Mouse (Mus musculus) heart, embryonic 10.5 days (tissue): ENCODE data around the gene Kifc3. TPM values are rescaled to one million over a fixed set of nuclear protein-coding genes. Genes with fewer than 3 reads are reported as not detected.

Source experiments
- DNase-seq: peaks from one replicate; pipeline ENCODE4 v3.0.0-alpha.2; 2017; ENCODE audit warnings: low spot score
- H3K27ac ChIP-seq: fragments of 300-500 bp; sonication (generic); 2 replicates; pipeline ENCODE4 v1.5.1; 2016; ENCODE audit warnings: mild to moderate bottlenecking
- H3K27me3 ChIP-seq: fragments of 300-500 bp; sonication (generic); 2 replicates; pipeline ENCODE4 v1.6.1; 2016; ENCODE audit warnings: mild to moderate bottlenecking; ENCODE audit not compliant: poor library complexity, insufficient read depth, severe bottlenecking
- H3K36me3 ChIP-seq: fragments of 300-500 bp; sonication (generic); 2 replicates; pipeline ENCODE4 v1.6.1; 2016; ENCODE audit warnings: mild to moderate bottlenecking, moderate library complexity
- H3K4me1 ChIP-seq: fragments of 300-500 bp; sonication (generic); 2 replicates; pipeline ENCODE4 v1.6.1; 2016; ENCODE audit warnings: mild to moderate bottlenecking
- H3K4me3 ChIP-seq: fragments of 300-500 bp; sonication (generic); 2 replicates; pipeline ENCODE4 v1.5.1; 2016; ENCODE audit warnings: mild to moderate bottlenecking, moderate library complexity
- H3K9me3 ChIP-seq: fragments of 300-500 bp; sonication (generic); 2 replicates; pipeline ENCODE4 v1.6.1; 2016; ENCODE audit warnings: mild to moderate bottlenecking, moderate library complexity
- WGBS: fragments of 180-500 bp; shearing (Covaris S2); methylation state at CpG from one replicate; pipeline ENCODE4 v1.1.7; 2016; 5-methylcytosine and 5-hydroxymethylcytosine counted together
- polyA plus RNA-seq: library from polyadenylated mRNA; unstranded; fragments of >200 nt; fragmentation: Nextera tagmentation; extraction: Ambion mirVana; gene quantifications from 2 replicates; pipeline ENCODE4 v1.2.1, GENCODE M21; 2016

Gene Kifc3
- polyA plus RNA-seq, 1 experiment from 2014 or later = 15.3 TPM

DNA sequence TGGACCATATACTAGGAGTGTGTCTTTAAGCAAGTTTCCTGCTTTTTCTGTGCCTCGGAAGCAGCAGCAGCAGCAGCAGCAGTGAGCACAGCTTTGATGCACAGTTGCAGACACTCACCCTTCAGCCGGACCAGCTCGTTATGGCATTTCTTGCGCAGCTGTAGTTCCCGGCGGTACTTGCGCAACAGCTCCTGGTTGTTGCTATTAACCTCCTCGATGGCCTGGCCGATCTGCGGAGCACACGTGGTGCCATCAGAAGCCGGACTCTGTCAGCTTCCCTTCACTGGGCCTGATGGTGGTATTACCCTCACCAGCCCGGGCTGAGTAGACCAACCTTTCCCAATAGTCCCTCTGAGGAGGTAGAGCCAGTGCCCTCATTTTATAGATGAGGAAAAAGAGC is 95.3 kb downstream of the Kifc3 start:
- Histone ChIP-seq H3K4me1 (peaks cover 6% of the 10 kb centered on the region; the same call in 1 of the 2 replicates), H3K36me3 (peaks cover 34% of the 10 kb centered on the region), H3K27me3 (0 out of 2 replicates have a peak, but pooled peaks cover 6% of the 10 kb centered on the region), H3K9me3 (no peaks in the 10 kb centered on the region), H3K27ac (no peak overlapping the region), H3K4me3 (no peak overlapping the region)
- 91% methylated on average over 13 of the region's 13 CpGs for WGBS
- DNase-seq = no peak

DNA sequence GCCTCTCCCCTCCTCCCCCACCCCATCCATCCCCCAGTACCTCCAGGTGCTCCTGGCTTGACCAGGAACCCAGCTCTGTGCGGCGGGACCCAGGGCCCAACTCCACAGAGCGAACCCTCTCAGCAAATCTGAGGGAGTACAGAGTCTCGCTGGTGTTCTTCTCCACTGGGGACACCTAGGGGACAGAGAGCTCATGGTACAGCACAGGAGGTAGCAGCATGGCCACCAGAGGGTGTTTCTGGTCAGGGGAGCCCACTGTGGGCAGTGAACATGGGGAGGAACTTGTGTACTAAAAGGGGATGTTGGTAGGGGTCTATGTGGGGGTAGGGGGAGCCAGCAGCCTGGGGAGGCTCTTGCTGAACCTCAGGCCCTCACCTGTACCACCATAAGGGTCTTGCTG is 100.6 kb downstream of the Kifc3 start:
- Histone ChIP-seq H3K4me1 (peaks cover 2% of the 10 kb centered on the region; the same call in 1 of the 2 replicates), H3K9me3 (no peaks in the 10 kb centered on the region), H3K4me3 (no peak overlapping the region), H3K27me3 (no peaks in the 10 kb centered on the region), H3K27ac (no peak overlapping the region), H3K36me3 (peaks cover 68% of the 10 kb centered on the region)
- no peak for DNase-seq
- WGBS = 73% methylated on average over 4 of the region's 4 CpGs

DNA sequence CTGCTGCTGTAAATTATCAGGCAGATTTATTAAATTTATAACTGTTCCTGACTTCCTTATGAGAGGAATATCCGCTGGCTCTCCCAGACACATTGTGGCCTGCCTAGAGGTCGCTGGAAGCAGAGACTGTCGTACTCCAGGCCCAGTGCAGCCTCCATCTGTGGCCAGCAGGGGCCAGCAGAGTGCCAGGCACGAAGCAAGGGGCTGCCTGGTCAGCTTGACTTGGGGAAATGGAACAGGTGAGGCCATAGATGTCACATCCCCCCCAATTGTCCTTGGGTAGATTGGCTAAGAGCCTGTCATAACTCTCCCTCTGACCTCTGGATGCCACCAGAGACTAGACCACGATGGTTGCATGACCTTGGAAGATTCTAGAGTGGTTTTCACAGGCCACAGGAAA is 103.6 kb downstream of the Kifc3 start:
- no peaks in the 10 kb centered on the region for H3K9me3 ChIP-seq
- H3K4me1 ChIP-seq = no peaks in the 10 kb centered on the region; the same call in 1 of the 2 replicates
- H3K4me3 ChIP-seq = no peak overlapping the region
- WGBS = 30% methylated on average over 5 of the region's 5 CpGs
- no peak overlapping the region for H3K27ac ChIP-seq
- H3K36me3 ChIP-seq = peaks cover 79% of the 10 kb centered on the region
- no peaks in the 10 kb centered on the region for H3K27me3 ChIP-seq
- no peak for DNase-seq

DNA sequence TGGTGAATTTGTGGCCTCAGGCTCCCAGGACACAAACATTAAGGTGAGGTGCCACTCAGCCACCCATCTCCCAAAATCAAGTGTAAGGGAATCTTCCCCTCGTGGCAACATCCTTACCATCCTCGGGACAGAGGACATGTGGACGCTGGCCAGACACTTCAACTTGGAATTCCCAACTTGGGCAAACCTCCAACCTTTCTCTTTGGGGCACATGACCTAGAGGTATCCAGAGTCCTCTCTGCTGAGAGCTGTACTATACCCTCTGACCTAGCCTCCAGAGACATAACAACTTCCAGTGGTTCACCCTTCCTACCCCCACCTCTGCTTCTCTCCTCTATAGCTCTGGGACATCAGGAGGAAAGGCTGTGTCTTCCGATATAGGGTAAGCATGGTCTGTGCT is 109.0 kb downstream of the Kifc3 start:
- H3K4me3 ChIP-seq = no peak overlapping the region
- WGBS = 84% methylated on average over 4 of the region's 4 CpGs
- no peaks in the 10 kb centered on the region for H3K4me1 ChIP-seq
- DNase-seq = no peak
- H3K36me3 ChIP-seq = peaks cover 90% of the 10 kb centered on the region
- H3K27ac ChIP-seq = no peak overlapping the region
- H3K27me3 ChIP-seq = no peaks in the 10 kb centered on the region
- no peaks in the 10 kb centered on the region for H3K9me3 ChIP-seq

DNA sequence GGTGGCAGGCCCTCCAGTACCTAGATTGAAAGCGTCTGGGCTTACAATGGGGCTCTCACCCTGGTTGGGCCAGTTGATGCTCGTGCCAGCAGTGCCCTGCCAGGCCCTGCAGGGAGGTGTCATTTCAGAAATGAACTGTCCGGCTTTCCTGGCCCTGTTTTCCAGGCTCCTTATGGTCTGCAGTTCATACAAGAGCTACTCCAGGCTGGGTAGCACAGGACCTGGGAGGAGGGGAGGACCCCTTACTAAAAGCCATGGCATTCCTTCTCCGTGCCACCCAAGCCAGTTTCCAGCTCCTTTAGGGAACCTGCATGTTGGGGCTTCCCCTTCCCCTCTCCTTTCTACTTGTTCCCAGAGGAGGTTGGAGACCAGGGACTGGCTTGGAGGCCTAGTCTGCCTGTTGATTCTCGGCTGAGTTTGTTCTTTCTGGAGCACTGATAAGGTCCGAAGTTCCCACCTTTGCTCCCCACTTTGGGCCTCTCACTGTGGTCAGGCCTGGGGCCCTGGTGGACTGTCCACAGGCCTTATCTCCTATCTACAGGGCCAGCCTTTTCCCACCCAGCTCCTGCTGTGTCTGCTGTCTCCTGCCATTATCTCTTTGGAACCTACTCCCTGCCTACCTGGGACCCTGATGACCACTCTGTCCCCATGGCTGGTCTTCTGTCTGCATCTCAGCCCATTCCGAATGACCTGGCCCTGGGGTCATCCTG is 117.0 kb downstream of the Kifc3 start:
- 70% methylated on average over 7 of the region's 7 CpGs for WGBS

DNA sequence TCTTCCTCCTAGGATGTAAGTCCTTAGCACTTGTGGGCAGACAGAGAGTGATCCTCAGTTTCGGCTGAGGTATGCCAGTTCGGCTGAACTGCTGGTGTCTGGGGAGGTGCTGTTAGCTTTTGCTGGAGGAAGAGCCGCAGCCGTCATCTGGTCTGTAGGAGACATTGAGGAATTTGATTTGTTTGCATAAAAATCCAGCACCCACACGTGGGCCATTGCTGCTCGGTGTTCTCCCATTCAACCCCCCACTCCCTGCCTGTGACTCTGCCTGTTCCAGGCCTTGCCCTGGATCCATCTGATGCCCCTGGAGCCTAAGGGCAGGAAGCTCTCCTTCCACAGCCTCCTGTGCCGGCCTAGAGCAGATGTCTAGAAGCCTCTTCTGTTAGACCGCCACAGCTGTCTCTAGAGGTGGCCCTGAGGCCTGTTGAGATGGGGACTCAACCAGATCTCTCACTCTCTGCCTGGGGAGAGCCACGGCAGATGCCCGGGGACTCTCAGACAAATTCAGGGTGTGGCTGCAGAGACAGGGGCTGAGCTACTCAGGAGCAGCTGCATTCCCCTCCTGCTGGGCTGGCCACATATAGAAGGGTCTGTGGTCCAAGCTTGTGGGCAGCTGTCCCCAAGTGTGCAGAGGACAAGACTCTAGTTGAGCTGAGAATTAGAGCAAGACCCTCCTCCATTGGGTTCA is 117.7 kb downstream of the Kifc3 start:
- DNase-seq = no peak
- peak overlapping the region; percentile 31; the same call in 1 of the 2 replicates for H3K4me3 ChIP-seq
- peaks cover 26% of the 10 kb centered on the region for H3K4me1 ChIP-seq
- H3K9me3 ChIP-seq = no peaks in the 10 kb centered on the region
- H3K27me3 ChIP-seq = no peaks in the 10 kb centered on the region
- WGBS = 84% methylated on average over 10 of the region's 10 CpGs
- H3K27ac ChIP-seq = peak overlapping the region; percentile 50
- peaks cover 48% of the 10 kb centered on the region for H3K36me3 ChIP-seq

More for the DNA sequence above, 117.0 kb downstream of the Kifc3 start:
- Histone ChIP-seq H3K27me3 (no peaks in the 10 kb centered on the region), H3K4me1 (peaks cover 26% of the 10 kb centered on the region), H3K4me3 (no peak overlapping the region), H3K36me3 (peaks cover 55% of the 10 kb centered on the region), H3K27ac (peak overlapping the region; percentile 50), H3K9me3 (no peaks in the 10 kb centered on the region)
- DNase-seq = peak; percentile 92

DNA sequence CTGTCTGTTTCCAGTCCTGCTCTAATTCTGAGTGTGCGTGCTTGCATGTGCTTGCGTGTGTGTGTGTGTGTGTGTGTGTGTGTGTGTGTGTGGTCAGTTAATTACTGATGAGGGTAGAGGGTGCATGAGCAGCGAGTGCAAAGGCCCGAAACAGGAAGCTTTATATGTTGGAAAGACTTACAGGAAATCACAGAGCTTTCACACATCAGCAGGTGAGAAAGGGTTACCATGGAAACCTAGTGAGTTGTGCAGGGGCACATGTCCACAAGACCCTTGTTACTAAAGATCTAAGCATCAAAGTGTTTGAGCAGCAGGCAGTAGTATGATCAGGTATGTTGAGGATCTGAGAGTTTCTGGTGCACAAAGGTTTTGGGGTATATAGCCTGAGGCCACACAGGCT is 118.4 kb downstream of the Kifc3 start:
- Histone ChIP-seq H3K9me3 (no peaks in the 10 kb centered on the region), H3K27me3 (no peaks in the 10 kb centered on the region), H3K36me3 (peaks cover 41% of the 10 kb centered on the region), H3K4me3 (no peak overlapping the region), H3K4me1 (peaks cover 26% of the 10 kb centered on the region), H3K27ac (peak overlapping the region; percentile 50)
- DNase-seq = no peak
- WGBS = 94% methylated on average over 4 of the region's 4 CpGs

DNA sequence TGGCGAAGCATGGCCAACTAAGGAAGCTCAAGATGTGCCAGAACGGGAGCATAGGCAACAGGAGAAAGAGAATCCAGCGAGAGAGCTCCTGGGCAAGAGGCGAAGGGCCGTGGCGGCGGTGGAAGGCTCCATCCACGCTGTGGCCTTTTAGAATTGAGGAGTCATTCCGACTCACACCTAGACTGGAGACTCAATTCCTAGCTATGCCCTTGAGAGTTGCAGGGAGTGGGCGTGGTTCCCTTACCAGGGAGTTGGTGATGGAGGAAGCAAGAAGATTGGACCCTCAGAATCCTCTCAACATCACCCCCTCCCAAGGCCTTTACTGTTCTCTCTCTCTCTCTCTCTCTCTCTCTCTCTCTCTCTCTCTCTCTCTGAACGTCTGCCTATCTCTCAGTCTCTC is 121.0 kb downstream of the Kifc3 start:
- Histone ChIP-seq H3K4me1 (peaks cover 26% of the 10 kb centered on the region), H3K36me3 (peaks cover 24% of the 10 kb centered on the region), H3K4me3 (peak overlapping the region; percentile 88), H3K27me3 (0 out of 2 replicates have a peak, but pooled peaks cover 9% of the 10 kb centered on the region), H3K9me3 (no peaks in the 10 kb centered on the region), H3K27ac (peak overlapping the region; percentile 91)
- DNase-seq = no peak
- WGBS = 8% methylated on average over 11 of the region's 11 CpGs

DNA sequence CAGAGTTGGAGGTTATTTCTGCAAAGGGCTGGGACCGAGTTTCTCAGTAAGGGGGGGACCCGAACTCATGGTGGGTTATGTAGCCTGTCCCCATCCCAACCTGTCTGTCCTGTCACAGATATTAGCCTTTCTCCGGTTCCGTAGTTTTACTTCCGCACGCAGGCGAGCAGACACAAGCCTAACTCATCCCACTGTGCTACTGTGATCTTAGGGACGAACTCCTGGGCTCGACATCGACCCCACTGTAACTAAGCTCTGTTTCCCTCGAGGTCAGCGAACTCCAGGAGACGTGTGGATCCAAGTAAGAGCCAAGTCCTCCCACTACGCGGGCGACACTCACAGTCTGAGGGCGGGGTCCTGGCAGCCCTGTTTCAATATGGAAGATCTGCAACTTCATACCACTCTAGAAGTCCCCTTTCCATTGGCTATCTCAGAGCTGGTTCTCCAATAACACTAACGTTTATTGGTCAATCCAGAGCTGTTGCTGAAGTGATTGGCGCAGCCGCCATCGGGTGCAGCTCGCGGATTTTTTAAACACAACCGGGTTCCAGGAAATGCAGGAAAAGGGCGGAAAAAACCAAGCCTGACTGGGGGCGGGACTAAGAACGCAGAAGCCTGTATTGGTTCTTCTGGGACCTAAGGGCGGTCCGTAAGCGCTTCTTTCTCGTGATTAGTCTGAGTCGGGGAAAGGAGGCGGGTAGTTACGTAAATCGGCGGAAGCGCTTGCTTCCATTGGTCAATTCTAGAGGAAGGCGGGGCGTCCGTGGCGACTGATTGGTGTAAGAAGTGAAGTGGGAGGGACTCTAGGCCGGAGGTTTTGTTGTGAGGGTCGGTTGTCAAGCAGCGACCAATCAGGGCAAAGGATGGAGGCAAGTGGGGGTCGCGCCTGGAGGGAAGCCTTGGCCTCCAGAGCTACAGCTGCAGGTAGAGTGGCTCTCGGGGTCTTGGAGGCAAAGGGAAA is 122.0 kb downstream of the Kifc3 start, which contains the start of gene Katnb1:
Katnb1 (plus strand) TSS at position 806 of the 961 bp plus-strand sequence.
- DNase-seq = peak; percentile 100
- under 1% methylated on average over 47 of the region's 47 CpGs for WGBS
- peak within 1 kb of the TSS; percentile 88 for H3K4me3 ChIP-seq
- H3K36me3 ChIP-seq = peaks cover 20% of the 10 kb centered on the region
- H3K27ac ChIP-seq = peak within 1 kb of the TSS; percentile 93
- peaks cover 16% of the 10 kb centered on the region; the same call in 1 of the 2 replicates for H3K27me3 ChIP-seq
- H3K9me3 ChIP-seq = no peaks in the 10 kb centered on the region
- H3K4me1 ChIP-seq = peaks cover 22% of the 10 kb centered on the region

DNA sequence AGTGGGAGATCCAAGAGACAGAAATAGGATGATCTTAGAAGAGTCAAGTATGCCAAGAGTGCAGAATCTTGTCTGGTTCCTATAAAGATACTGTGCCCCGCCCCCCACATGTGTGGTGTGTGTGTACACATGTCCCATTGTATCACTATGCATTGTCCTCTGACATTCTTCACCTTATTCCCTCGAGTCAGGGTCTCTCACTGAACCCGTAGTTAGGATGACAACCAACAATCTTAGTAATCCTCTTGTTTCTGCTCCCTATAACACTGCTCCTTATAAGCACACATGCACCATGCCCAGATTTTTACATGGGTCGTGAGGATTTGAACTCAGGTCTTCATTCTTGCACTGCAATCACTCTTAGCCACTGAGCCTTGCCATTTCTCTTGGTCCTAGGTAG is 123.3 kb downstream of the Kifc3 start:
- Histone ChIP-seq H3K4me3 (no peak overlapping the region), H3K36me3 (peaks cover 7% of the 10 kb centered on the region), H3K27ac (no peak overlapping the region), H3K9me3 (no peaks in the 10 kb centered on the region), H3K27me3 (peaks cover 18% of the 10 kb centered on the region; the same call in 1 of the 2 replicates), H3K4me1 (peaks cover 13% of the 10 kb centered on the region)
- no peak for DNase-seq
- WGBS = 81% methylated on average over 4 of the region's 4 CpGs

DNA sequence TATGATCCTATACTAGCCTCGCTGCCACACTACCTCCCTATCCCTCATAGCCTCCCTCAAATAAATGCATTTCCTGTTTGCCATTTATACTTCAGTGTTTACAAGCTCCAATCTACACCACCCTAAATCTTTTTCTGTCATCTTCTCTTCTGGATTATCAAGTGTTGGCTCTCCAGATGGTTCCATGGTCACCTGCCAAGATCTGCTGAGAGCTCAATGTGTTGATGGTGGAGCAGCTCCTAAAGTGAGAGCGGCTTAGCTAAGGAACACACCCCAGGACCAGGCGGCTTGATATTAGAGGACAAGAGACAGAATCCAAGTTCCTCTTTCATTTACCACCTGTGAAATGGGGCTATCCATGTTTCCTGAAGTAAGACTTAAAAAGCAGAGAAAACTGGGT is 124.6 kb downstream of the Kifc3 start:
- peaks cover 22% of the 10 kb centered on the region; the same call in 1 of the 2 replicates for H3K27me3 ChIP-seq
- H3K4me3 ChIP-seq = no peak overlapping the region
- no peak overlapping the region for H3K27ac ChIP-seq
- H3K4me1 ChIP-seq = peaks cover 13% of the 10 kb centered on the region
- H3K9me3 ChIP-seq = no peaks in the 10 kb centered on the region
- WGBS = 85% methylated on average over 3 of the region's 3 CpGs
- DNase-seq = no peak
- peaks cover 5% of the 10 kb centered on the region for H3K36me3 ChIP-seq

DNA sequence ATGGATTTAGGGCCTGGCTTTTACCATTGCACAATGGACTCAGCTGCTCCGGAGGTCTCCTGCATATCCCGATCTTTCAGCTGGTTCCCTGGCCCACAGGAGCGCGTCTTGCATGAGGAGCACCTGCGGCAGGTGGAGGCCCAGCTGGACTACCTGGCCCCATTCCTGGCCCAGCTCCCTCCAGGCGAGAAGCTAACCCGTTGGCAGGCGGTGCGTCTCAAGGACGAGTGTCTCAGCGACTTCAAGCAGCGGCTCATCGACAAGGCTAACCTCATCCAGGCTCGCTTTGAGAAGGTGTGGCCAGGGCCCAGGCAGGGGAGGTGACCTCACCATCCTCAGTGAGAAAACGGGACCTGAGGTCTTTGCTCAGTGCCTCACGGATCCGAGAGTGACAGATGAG is 126.5 kb downstream of the Kifc3 start:
- H3K4me1 ChIP-seq = no peaks in the 10 kb centered on the region
- H3K36me3 ChIP-seq = no peaks in the 10 kb centered on the region
- H3K9me3 ChIP-seq = no peaks in the 10 kb centered on the region
- H3K27me3 ChIP-seq = peaks cover 22% of the 10 kb centered on the region; the same call in 1 of the 2 replicates
- WGBS = 74% methylated on average over 17 of the region's 17 CpGs
- no peak overlapping the region for H3K4me3 ChIP-seq
- H3K27ac ChIP-seq = no peak overlapping the region
- DNase-seq = no peak
